Mouse (Mus musculus) cerebral cortex, adult 2 months (tissue): ENCODE data around the gene Gm49354.

Experiments used
- WGBS: fragments of 180-500 bp; shearing (Covaris S2); methylation state at CpG from one replicate; pipeline ENCODE4 v1.1.7; 2018; 5-methylcytosine and 5-hydroxymethylcytosine counted together

Gm49354 gene

GRCm38 (mm10) chr13:59766786-59767515 is 15.1 kb downstream of the Gm49354 start:
- WGBS, result 76% methylated on average over 11 of the region's 11 CpGs

GRCm38 (mm10) chr13:59762791-59763190 is 19.3 kb downstream of the Gm49354 start:
- WGBS, result 92% methylated on average over 7 of the region's 7 CpGs

- WGBS, result 79% methylated on average over 7 of the region's 7 CpGs
Observed at GRCm38 (mm10) chr13:59756906-59757305, 25.1 kb downstream of the Gm49354 start.

GRCm38 (mm10) chr13:59750310-59750709 is 31.7 kb downstream of the Gm49354 start:
- WGBS, result 91% methylated on average over 12 of the region's 12 CpGs

GRCm38 (mm10) chr13:59746711-59747110 is 35.3 kb downstream of the Gm49354 start, which contains the start of gene 1700014D04Rik:
Gene 1700014D04Rik (minus strand): TSS chr13:59746752.
- WGBS, result 61% methylated on average over 9 of the region's 9 CpGs

- 80% methylated on average over 6 of the region's 6 CpGs for WGBS
Observed at GRCm38 (mm10) chr13:59746164-59746563, 35.9 kb downstream of the Gm49354 start.

GRCm38 (mm10) chr13:59745462-59745861 is 36.6 kb downstream of the Gm49354 start:
- 51% methylated on average over 6 of the region's 6 CpGs for WGBS

- WGBS, result 75% methylated on average over 10 of the region's 10 CpGs
Observed at GRCm38 (mm10) chr13:59741697-59742096, 40.3 kb downstream of the Gm49354 start.

- 96% methylated on average over 11 of the region's 11 CpGs for WGBS
Observed at GRCm38 (mm10) chr13:59741096-59741495, 40.9 kb downstream of the Gm49354 start.

GRCm38 (mm10) chr13:59739397-59739796 is 42.6 kb downstream of the Gm49354 start:
- 98% methylated on average over 4 of the region's 4 CpGs for WGBS

GRCm38 (mm10) chr13:59738455-59738854 is 43.6 kb downstream of the Gm49354 start:
- WGBS, result 94% methylated on average over 2 of the region's 2 CpGs

- WGBS, result 38% methylated on average over 3 of the region's 3 CpGs
Observed at GRCm38 (mm10) chr13:59735190-59735589, 46.9 kb downstream of the Gm49354 start.

GRCm38 (mm10) chr13:59734347-59734746 is 47.7 kb downstream of the Gm49354 start:
- WGBS, result 39% methylated on average over 6 of the region's 6 CpGs

GRCm38 (mm10) chr13:59733936-59734335 is 48.1 kb downstream of the Gm49354 start:
- 89% methylated on average over 4 of the region's 4 CpGs for WGBS

- WGBS, result 68% methylated on average over 7 of the region's 7 CpGs
Observed at GRCm38 (mm10) chr13:59731652-59732051, 50.4 kb downstream of the Gm49354 start, which contains the start of gene Spata31d1d. Gene Spata31d1d (minus strand): TSS chr13:59731752.

- WGBS, result 18% methylated on average over 7 of the region's 7 CpGs
Observed at GRCm38 (mm10) chr13:59728378-59729093, 53.5 kb downstream of the Gm49354 start.

GRCm38 (mm10) chr13:59726139-59726867 is 55.7 kb downstream of the Gm49354 start:
- WGBS, result 44% methylated on average over 29 of the region's 29 CpGs

GRCm38 (mm10) chr13:59722089-59722488 is 60.0 kb downstream of the Gm49354 start:
- WGBS, result 100% methylated on average over 1 of the region's 1 CpGs

- WGBS, result 74% methylated on average over 1 of the region's 1 CpGs
Observed at GRCm38 (mm10) chr13:59719475-59719874, 62.6 kb downstream of the Gm49354 start.

- WGBS, result 44% methylated on average over 6 of the region's 6 CpGs
Observed at GRCm38 (mm10) chr13:59718857-59719440, 63.1 kb downstream of the Gm49354 start.

GRCm38 (mm10) chr13:59713710-59714109 is 68.3 kb downstream of the Gm49354 start:
- 70% methylated on average over 3 of the region's 3 CpGs for WGBS

- WGBS, result 83% methylated on average over 3 of the region's 3 CpGs
Observed at GRCm38 (mm10) chr13:59711984-59712383, 70.1 kb downstream of the Gm49354 start, which contains the start of gene Spata31d1b. Gene Spata31d1b (plus strand): TSS chr13:59712284.
